Mouse (Mus musculus): ENCODE measurements at regions not wholly inside any gene's neighbourhood (a gene's known extent, or its start where the extent isn't known, plus 50 kb on each side); places are given as distances from the start of the nearest gene placed in this dataset.

DNA sequence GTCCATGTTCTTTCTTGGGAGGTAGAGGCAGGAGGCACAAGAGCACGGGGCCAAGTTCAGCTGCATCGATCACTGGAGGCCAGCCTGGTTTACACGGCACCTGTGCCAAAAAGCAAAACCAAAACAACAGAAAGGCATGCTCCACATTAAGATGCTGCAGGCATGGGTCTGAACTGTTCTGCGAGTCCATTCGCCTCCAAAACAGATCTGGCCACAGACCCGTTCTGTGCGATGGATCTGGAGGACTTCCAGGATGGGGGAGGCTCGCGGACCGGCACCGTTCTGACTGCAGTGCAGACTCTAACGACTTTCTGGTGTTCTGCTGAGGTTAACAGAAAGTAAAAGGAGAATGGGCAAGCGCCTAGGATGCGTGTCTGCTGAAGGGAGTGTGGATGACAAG, 52.3 kb downstream of the A230072I06Rik start:
- no peak for DNase-seq (ENCODE audit: low spot score in 2 of 2)
- intact Hi-C loops (cut with DNase I) = loop anchor here (5.0 kb wide), 1 partner anchor 51 kb away; no protein-coding TSS in a partner anchor

DNA sequence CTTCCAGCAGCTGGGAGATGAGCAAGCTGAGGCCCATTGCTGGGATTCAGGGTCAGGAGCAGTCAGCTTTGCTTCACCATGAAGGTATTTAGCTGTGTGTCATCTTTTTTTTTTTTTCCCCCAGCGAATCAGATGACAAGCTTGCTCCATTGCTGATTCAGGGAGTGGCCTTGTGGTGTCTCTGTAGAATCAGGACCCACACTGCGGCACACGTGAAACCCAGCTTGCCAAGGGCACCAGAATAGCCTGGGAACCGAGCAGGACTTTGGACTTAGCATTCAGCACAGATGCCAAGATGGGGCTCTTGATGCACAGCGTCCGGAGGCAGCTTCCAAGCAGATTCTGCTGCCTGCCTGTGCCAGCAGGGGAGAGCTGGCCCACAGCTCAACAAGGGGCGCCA, 53.0 kb downstream of the A230072I06Rik start:
- DNase-seq (ENCODE audit: low spot score in 2 of 2) = no peak
- intact Hi-C loops (cut with DNase I) = loop anchor here (5.0 kb wide), 1 partner anchor 51 kb away; no protein-coding TSS in a partner anchor

DNA sequence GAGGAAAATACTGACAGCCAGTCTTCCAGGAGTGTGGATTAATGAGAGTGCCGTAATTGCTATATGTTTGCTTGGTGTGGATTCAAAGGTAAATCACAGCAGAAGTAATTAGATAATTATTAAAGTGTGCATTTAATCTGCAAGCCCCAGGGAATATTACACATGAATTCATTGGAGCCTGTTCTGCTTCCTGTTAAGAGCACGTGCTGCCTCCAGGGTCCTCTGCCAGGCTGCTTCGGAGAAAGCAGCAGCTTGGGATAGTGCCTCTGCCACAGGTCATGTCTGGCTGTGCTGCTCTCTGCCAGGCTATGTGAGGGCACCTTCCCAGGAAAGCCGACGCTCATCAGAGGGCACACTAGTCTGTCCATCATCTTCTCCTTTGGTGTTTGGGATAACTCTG, 55.5 kb downstream of the A230072I06Rik start:
- no peak for DNase-seq (ENCODE audit: low spot score in 2 of 2)
- intact Hi-C loops (cut with DNase I) = loop anchor here (5.0 kb wide), 1 partner anchor 48 kb away; no protein-coding TSS in a partner anchor

DNA sequence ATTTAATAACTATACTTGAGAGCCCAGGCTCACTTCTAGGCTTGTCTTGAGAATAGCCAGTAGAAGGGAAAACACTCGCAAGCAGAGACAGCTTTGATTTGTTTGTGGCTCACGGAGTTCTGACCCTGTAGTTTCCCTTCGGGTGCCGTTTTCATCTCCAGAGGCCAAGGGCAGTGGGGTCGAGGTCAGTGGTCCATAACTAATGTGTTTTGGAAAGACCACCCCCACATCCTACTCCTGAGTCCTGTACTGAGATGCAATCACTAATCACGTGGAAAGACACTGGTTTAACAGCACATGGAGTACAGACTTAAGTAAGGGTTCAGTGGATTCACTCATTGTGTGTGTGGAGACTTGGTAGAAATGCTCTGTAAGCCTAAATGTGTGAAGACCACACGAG, 56.0 kb downstream of the A230072I06Rik start:
- DNase-seq (ENCODE audit: low spot score in 2 of 2) = no peak
- intact Hi-C loops (cut with DNase I) = loop anchor here (5.0 kb wide), 1 partner anchor 48 kb away; no protein-coding TSS in a partner anchor

DNA sequence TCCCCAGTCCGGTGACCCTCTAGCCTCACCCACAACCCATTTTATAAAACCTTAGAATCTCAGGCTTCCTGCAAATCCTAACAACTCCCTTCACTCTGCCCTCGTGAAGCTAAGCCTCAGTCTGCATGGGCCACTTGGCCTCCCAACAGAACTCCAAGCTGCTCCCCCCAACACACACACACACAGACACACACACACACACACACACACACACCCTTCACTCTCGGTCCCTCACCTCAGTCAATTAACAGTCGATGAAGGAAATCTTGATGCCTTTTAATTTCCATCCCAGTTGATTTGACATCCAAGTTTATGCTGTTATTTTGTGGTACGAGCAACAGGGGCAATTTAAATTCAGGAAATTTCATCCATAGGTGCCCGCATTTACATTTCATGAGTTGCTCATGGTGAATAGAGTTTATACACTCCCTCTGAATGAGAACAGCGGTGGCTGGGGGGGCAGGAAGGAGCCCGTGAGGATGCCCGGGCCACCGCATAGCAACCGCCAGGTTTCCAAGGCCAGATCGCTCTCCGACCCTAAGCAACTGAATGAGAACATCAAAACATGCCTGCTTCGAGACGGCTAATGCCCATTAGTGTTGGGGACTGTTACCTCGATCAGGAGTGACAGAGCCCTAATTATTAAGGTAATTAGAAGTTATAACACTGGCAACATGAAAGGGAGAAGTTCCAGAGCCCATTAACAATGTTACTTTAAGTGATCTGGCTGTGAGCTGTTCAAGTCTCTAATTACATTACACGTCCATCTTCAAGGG, 55.8 kb upstream of the Sox1 start:
- no peak for DNase-seq (ENCODE audit: low spot score in 2 of 2)
- intact Hi-C loops (cut with DNase I) = no loop called here

DNA sequence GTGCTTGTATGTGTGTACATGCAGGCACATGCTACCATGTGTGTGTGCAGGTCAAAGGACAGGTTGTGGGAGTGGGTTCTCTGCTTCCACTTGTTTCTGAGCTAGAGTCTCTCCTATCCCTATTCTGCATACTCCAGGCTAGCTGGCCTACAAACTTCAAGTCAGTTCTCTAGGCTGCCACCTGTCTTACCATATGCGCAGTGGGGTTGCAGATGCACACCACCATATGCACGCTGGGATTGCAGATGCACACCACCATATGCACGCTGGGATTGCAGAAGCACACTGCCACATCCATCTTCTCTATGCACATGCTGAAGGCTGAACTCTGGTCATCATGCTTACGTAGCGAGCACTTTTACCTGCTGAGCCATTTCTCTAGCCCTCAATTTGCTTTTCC, 54.1 kb upstream of the Sox1 start:
- intact Hi-C loops (cut with DNase I) = no loop called here
- DNase-seq (ENCODE audit: low spot score in 2 of 2) = no peak
